Mouse (Mus musculus): ENCODE data around the gene Slc38a11. TPM values are rescaled to one million over a fixed set of nuclear protein-coding genes. Genes with fewer than 3 reads are reported as not detected.

Slc38a11 gene
- 0.70 and 0.87 TPM in 2 replicates for polyA plus RNA-seq (2012; rRNA removed)

GRCm38 (mm10) chr2:65363828-65364497 lies at the start of gene Slc38a11:
TSS of gene Slc38a11 (minus strand) at chr2:65364034.

Other genes starting within 250 kb of the Slc38a11 start
- 19.2 and 23.2 TPM in 2 replicates for gene Cobll1, start 124.6 kb downstream of the Slc38a11 start, polyA plus RNA-seq (2012; rRNA removed)
- gene Scn3a, start 203.6 kb upstream of the Slc38a11 start, polyA plus RNA-seq (2012; rRNA removed) = 0.27 and 0.46 TPM in 2 replicates

Data from ovary, adult 2 months (tissue).